Mouse (Mus musculus) midbrain, embryonic 15.5 days (tissue): Measurements from ENCODE around the gene Cyp2c69. TPM values are rescaled to one million over a fixed set of nuclear protein-coding genes. Genes with fewer than 3 reads are reported as not detected.
"Not testable (repeated sequence)": the region's sequence is repeated elsewhere in the genome, so short reads cannot be mapped to it uniquely, and the experiment has no call there.

Experiments used
- ATAC-seq: fragments of 200-750 bp; cut with Nextera tagmentation; replicated peaks from 2 replicates; pipeline ENCODE4 v1.8.0; 2017; ENCODE audit warnings: moderate TSS enrichment
- H3K27ac ChIP-seq: fragments of 300-500 bp; sonication (generic); 2 replicates; pipeline ENCODE4 v1.5.1; 2015; ENCODE audit warnings: mild to moderate bottlenecking, inconsistent platforms
- H3K27me3 ChIP-seq: fragments of 300-500 bp; sonication (generic); replicated peaks from 2 replicates; pipeline ENCODE4 v1.6.1; 2015; ENCODE audit warnings: inconsistent platforms
- H3K36me3 ChIP-seq: fragments of 300-500 bp; sonication (generic); replicated peaks from 2 replicates; pipeline ENCODE4 v1.6.1; 2015; ENCODE audit warnings: inconsistent platforms
- H3K4me1 ChIP-seq: fragments of 300-500 bp; sonication (generic); 2 replicates; pipeline ENCODE4 v1.6.1; 2015; ENCODE audit warnings: inconsistent platforms
- H3K4me2 ChIP-seq: fragments of 300-500 bp; sonication (generic); 2 replicates; pipeline ENCODE4 v1.6.1; 2015; ENCODE audit warnings: inconsistent platforms, mild to moderate bottlenecking, moderate library complexity
- H3K4me3 ChIP-seq: fragments of 300-500 bp; sonication (generic); 2 replicates; pipeline ENCODE4 v1.5.1; 2015; ENCODE audit warnings: mild to moderate bottlenecking, inconsistent platforms
- H3K9ac ChIP-seq: fragments of 300-500 bp; sonication (generic); 2 replicates; pipeline ENCODE4 v1.6.1; 2015; ENCODE audit warnings: mild to moderate bottlenecking, inconsistent platforms
- H3K9me3 ChIP-seq: fragments of 300-500 bp; sonication (generic); 2 replicates; pipeline ENCODE4 v1.6.1; 2016; ENCODE audit warnings: inconsistent platforms
- WGBS: fragments of 180-500 bp; shearing (Covaris S2); methylation state at CpG from one replicate; pipeline ENCODE4 v1.1.7; 2015; ENCODE audit warnings: mixed read lengths; 5-methylcytosine and 5-hydroxymethylcytosine counted together
- polyA plus RNA-seq: library from polyadenylated mRNA; unstranded; fragments of >200 nt; fragmentation: Nextera tagmentation; extraction: Ambion mirVana; gene quantifications from 2 replicates; pipeline ENCODE4 v1.2.1, GENCODE M21; 2015

The Cyp2c69 gene
- polyA plus RNA-seq = not detected in 2 replicates

DNA sequence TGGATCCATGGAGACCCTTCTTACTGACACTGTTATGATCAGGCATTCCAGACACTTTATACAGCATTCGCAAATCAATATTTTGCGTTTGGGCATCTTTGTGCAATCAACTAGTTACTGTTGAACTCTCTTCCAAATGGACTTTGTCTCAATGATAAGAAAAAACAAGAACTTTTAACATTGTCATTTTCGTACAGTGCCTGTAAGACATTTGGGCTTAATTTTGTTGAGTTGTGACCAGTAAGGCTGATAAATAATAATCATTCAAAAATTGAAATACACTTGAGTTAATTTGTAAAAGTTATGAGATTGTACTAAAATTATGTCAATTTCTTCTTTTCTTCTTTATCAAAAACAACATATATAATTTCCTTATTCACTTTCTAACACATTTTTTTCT is at the start of gene Cyp2c69:
Gene Cyp2c69, minus strand, starts transcription at position 101 of the 400 bp plus-strand sequence.
- not testable (repeated sequence) for H3K9ac ChIP-seq, H3K27me3 ChIP-seq, H3K36me3 ChIP-seq, H3K4me1 ChIP-seq, ATAC-seq, H3K4me2 ChIP-seq, H3K9me3 ChIP-seq, H3K4me3 ChIP-seq, H3K27ac ChIP-seq
- 90% methylated on average over 3 of the region's 3 CpGs for WGBS

DNA sequence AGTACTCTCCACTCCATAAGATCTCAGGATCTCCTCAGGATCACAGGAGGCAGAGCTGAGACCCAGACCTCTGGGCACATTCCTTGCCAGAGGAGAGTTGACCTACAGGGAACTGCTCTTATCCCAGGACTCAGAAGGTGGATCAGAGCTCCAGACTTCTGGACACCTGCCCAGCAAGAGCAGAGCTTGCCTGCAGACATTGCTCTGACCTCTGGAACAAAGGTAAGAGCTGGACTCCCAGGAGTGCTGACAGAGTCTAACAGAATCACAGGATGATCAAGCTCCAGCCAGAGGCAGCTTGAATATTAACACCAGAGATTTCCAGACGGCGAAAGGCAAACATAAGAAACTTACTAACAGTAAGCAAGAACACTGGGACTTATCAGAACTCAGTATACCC is 48.8 kb upstream of the Cyp2c69 start:
- ATAC-seq = no peak
- Histone ChIP-seq H3K9me3 (no peaks in the 10 kb centered on the region), H3K4me2 (no peak overlapping the region), H3K4me3 (no peak overlapping the region), H3K27me3 (no peaks in the 10 kb centered on the region), H3K36me3 (no peaks in the 10 kb centered on the region), H3K27ac (no peak overlapping the region), H3K9ac (no peak overlapping the region), H3K4me1 (no peaks in the 10 kb centered on the region)
- WGBS = 84% methylated on average over 2 of the region's 2 CpGs

DNA sequence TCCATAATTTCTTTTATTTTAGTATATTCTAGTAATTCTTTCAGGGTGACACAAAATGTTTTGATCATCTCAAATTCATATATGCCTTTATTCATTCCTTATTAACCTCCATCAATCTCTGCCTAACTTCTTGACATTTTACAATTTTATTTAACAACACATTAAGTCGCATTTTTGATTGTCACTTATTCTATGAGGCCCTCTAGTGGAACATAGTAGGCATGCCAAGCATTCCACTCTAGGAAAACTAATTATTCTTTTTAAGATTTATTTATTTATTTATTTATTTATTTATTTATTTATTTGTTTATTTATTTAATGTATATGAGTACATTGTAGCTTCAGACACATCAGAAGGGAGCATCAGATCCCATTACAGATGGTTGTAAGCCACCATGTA is 43.4 kb upstream of the Cyp2c69 start:
- ATAC-seq = no peak
- Histone ChIP-seq H3K4me2 (no peak overlapping the region), H3K27ac (no peak overlapping the region), H3K9ac (no peak overlapping the region), H3K4me3 (no peak overlapping the region), H3K27me3 (no peaks in the 10 kb centered on the region), H3K4me1 (no peaks in the 10 kb centered on the region), H3K36me3 (no peaks in the 10 kb centered on the region), H3K9me3 (no peaks in the 10 kb centered on the region)
- 66% methylated on average over 1 of the region's 1 CpGs for WGBS

DNA sequence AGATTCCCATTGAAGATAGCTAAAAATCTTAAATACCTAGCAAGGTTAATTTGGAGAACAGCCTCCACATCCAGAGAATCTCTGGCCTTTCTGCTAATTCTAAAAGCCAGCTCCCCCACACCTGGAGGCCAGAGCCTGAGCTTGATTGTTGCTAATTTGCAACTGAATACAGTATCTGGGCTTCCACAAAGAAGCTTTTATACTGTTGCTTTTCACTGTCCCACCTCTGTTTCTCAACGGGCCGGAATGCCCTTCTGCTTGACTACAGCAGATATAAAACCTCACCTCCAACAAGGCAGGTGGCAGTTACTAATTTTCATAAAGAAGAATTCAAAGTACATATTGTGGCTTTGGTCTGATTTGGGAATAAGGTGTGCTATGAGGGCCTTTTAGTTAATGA is 15.1 kb upstream of the Cyp2c69 start:
- H3K9me3 ChIP-seq = no peaks in the 10 kb centered on the region
- H3K27ac ChIP-seq = no peak overlapping the region
- H3K4me3 ChIP-seq = no peak overlapping the region
- 73% methylated on average over 2 of the region's 2 CpGs for WGBS
- H3K4me2 ChIP-seq = no peak overlapping the region
- ATAC-seq = no peak
- H3K9ac ChIP-seq = no peak overlapping the region
- no peaks in the 10 kb centered on the region for H3K4me1 ChIP-seq
- H3K27me3 ChIP-seq = no peaks in the 10 kb centered on the region
- H3K36me3 ChIP-seq = no peaks in the 10 kb centered on the region

DNA sequence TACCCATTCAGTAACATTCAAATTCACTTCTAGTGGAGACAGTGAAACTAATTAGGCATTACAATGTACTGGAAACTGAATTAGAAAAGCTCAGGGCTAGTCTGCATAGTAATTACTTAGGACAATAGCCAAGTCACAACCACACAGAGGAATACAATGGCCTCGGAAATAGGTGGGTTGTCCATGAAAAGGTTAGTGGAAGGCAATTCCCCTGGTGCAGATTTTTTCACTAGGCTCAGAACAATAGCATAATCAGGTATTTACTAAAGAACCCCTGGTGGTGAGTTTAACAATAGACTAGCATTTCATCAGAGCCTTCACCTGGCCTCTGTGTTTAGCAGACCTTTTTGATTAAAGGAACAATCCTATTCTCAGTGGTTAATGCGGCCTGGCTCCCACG is 3.5 kb upstream of the Cyp2c69 start:
- 74% methylated on average over 3 of the region's 3 CpGs for WGBS

DNA sequence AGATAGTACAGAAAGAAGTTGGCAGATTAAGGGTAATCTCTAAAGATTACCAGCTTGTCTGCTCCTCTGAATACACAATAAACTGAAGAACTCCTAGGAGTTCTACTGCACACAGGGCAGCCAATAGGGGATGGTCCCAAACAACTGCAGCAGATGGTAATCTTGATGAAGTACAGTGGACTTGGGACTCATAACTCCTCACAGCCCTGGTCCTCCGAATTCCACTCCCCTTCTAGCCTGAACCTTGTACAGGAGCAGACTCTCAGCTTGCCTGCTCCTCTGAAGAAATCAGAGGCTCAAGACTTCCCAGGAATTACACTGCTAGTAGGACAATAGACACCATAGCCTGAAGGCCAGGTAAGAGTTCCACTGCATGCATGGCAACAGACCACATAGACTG is 20.5 kb downstream of the Cyp2c69 start:
- Histone ChIP-seq H3K4me2 (no peak overlapping the region), H3K27ac (no peak overlapping the region), H3K9ac (no peak overlapping the region), H3K27me3 (no peaks in the 10 kb centered on the region), H3K9me3 (0 out of 2 replicates have a peak, but pooled peaks cover 3% of the 10 kb centered on the region), H3K36me3 (no peaks in the 10 kb centered on the region), H3K4me1 (no peaks in the 10 kb centered on the region), H3K4me3 (no peak overlapping the region)
- no peak for ATAC-seq
- WGBS = 67% methylated on average over 1 of the region's 1 CpGs

More for the DNA sequence above, 3.5 kb upstream of the Cyp2c69 start:
- not testable (repeated sequence) for H3K36me3 ChIP-seq, H3K9me3 ChIP-seq, H3K4me1 ChIP-seq, H3K4me2 ChIP-seq, H3K4me3 ChIP-seq, H3K9ac ChIP-seq, H3K27me3 ChIP-seq, ATAC-seq, H3K27ac ChIP-seq

DNA sequence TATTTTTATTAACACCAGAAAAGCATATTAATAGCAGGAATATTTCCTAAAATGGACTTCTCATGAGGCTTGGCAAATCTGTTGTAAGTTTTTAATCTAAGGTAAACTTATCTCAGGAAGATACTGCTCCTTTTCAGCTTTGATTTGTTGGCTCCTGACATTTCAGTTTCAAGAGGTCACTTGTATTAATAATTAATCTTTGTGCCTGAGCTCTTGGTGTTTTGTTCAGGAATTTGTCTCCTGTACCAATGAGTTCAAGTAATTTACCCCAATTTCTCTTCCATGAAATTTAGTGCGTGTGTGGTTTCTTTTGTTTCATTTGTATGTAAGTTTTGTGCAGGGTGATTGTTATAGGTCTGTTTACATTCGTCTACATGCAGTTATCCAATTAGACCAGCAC is 65.7 kb downstream of the Cyp2c69 start:
- H3K27me3 ChIP-seq, H3K36me3 ChIP-seq, H3K27ac ChIP-seq, H3K4me1 ChIP-seq, ATAC-seq, H3K9ac ChIP-seq, H3K4me3 ChIP-seq, H3K9me3 ChIP-seq, H3K4me2 ChIP-seq: not testable (repeated sequence)
- 81% methylated on average over 2 of the region's 2 CpGs for WGBS

DNA sequence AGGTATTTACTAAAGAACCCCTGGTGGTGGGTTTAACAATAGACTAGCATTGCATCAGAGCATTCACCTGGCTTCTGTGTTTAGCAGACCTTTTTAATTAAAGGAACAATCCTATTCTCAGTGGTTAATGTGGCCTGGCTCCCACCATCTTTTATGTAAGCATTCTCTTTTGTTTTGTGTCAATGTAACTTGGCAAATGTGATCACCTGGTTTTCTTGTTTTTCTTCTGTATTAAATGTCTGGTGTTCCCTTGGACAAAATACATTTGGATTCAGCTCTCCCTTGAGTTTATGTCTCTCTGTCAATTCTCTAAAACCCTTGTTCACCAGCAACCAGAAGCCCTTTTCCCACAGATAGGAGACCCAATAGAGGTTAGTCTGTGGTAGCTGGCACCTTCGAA is 70.2 kb downstream of the Cyp2c69 start:
- WGBS = 98% methylated on average over 1 of the region's 1 CpGs
- H3K4me3 ChIP-seq, H3K9me3 ChIP-seq: not testable (repeated sequence)

DNA sequence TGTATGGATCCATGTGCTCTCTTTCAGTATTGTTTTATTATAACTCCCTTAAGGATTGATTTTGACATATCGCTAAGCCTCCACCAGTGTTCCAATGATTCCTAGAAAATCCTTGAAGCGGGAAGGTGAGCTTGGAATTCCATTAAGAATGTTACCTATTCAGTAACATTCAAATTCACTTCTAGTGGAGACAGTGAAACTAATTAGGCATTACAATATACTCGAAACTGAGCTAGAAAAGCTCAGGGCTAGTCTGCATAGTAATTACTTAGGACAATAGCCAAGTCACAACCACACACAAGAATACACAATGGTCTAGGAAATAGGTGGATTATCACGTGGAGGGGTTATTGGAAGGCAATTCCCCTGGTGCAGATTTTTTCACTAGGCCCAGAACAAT is 70.6 kb downstream of the Cyp2c69 start:
- H3K4me3 ChIP-seq, H3K9ac ChIP-seq, H3K9me3 ChIP-seq, H3K27me3 ChIP-seq, H3K36me3 ChIP-seq, H3K27ac ChIP-seq, ATAC-seq, H3K4me2 ChIP-seq, H3K4me1 ChIP-seq: not testable (repeated sequence)
- 60% methylated on average over 4 of the region's 4 CpGs for WGBS

More for the DNA sequence above, 70.2 kb downstream of the Cyp2c69 start:
- not testable (repeated sequence) for H3K4me1 ChIP-seq, H3K27me3 ChIP-seq, ATAC-seq, H3K4me2 ChIP-seq, H3K27ac ChIP-seq, H3K36me3 ChIP-seq, H3K9ac ChIP-seq

DNA sequence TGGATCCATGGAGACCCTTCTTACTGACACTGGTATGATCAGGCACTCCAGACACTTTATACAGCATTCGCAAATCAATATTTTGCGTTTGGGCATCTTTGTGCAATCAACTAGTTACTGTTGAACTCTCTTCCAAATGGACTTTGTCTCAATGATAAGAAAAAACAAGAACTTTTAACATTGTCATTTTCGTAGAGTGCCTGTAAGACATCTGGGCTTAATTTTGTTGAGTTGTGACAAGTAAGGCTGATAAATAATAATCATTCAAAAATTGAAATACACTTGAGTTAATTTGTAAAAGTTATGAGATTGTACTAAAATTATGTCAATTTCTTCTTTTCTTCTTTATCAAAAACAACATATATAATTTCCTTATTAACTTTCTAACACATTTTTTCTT is 73.9 kb downstream of the Cyp2c69 start, which contains the start of gene Cyp2c40:
Gene Cyp2c40, minus strand, starts transcription at position 101 of the 400 bp plus-strand sequence.
- H3K4me3 ChIP-seq, H3K27ac ChIP-seq, ATAC-seq, H3K27me3 ChIP-seq, H3K9ac ChIP-seq, H3K9me3 ChIP-seq, H3K4me1 ChIP-seq, H3K36me3 ChIP-seq, H3K4me2 ChIP-seq: not testable (repeated sequence)
- WGBS = 90% methylated on average over 3 of the region's 3 CpGs

Other genes starting within 250 kb of the Cyp2c69 start
- not detected in 2 replicates for gene Cyp2c67, start 237.7 kb downstream of the Cyp2c69 start, polyA plus RNA-seq
- gene Cyp2c68, start 145.7 kb downstream of the Cyp2c69 start, polyA plus RNA-seq = 0.19 TPM in 1 of 2 replicates, not detected in the other
- gene Cyp2c40, start 74.0 kb downstream of the Cyp2c69 start, polyA plus RNA-seq = not detected in 2 replicates
- gene Cyp2c37, start 105.6 kb upstream of the Cyp2c69 start, polyA plus RNA-seq = not detected in 2 replicates
- not detected in 2 replicates for gene Cyp2c54, start 187.0 kb upstream of the Cyp2c69 start, polyA plus RNA-seq
- not detected in 2 replicates for gene Cyp2c50, start 202.9 kb upstream of the Cyp2c69 start, polyA plus RNA-seq